Mouse (Mus musculus): ENCODE measurements around the gene Sox11. TPM values are rescaled to one million over a fixed set of nuclear protein-coding genes. Genes with fewer than 3 reads are reported as not detected.

The Sox11 gene
- polyA plus RNA-seq (2015; fragmentation: Nextera tagmentation; extraction: Ambion mirVana), result 13.6 and 13.7 TPM in 2 replicates

GRCm38 (mm10) chr12:27341871-27342690 lies at the start of gene Sox11:
Gene Sox11 (minus strand): TSS chr12:27342574.
- ATAC-seq (replicated peaks; ENCODE audit: insufficient number of reproducible peaks, insufficient read depth, low FRiP score, low read depth), result peak; percentile 25

DNA sequence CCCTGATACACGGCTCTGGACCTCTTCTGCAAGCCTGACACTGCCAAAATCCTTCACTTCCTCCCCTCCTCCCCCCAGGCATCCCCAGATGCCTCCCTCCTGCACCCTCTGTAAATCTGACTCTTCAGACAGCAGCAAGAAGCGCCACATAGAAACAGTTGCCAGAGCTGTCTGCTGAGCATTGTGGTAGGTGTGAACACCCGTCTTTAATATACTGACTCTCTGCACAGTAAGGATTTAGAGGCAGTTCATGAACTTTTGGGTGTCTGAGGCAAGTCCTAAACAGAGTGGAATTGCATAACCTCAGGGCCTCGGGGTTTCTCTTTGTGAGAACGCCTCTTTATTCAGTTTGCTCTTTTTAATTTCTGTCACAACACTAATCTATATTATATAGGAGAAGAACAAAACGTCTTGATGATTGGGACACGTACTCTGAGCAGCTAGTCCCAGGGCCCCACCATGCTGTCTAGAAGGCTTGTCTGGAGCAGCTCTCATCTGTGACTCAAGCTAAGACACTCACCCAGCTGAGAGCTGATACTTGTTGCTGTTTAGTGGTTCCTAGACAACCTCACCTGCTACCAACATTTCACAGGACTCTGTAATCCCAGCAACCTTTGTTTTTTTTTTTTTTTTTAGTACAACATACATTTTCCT lies 49.4 kb upstream of the Sox11 start:
- Histone ChIP-seq H3K9ac (no peak overlapping the region), H3K27me3 (no peaks in the 10 kb centered on the region), H3K4me3 (no peak overlapping the region), H3K27ac (no peak overlapping the region), H3K4me2 (no peak overlapping the region), H3K4me1 (replicated peaks) (peaks cover 8% of the 10 kb centered on the region), H3K36me3 (no peaks in the 10 kb centered on the region), H3K9me3 (replicated peaks) (no peaks in the 10 kb centered on the region)
- ATAC-seq (replicated peaks; ENCODE audit: insufficient number of reproducible peaks, insufficient read depth, low FRiP score, low read depth), result no peak
- 44% methylated on average over 7 of the region's 7 CpGs for WGBS

More at GRCm38 (mm10) chr12:27341871-27342690, at the start of gene Sox11:
- H3K27ac ChIP-seq, result peak within 1 kb of the TSS; percentile 97
- no peaks in the 10 kb centered on the region for H3K27me3 ChIP-seq
- peak within 1 kb of the TSS; percentile 76 for H3K9ac ChIP-seq
- H3K4me1 ChIP-seq (replicated peaks), result peaks cover 5% of the 10 kb centered on the region; the same call in 1 of the 2 replicates
- H3K4me2 ChIP-seq, result peak within 1 kb of the TSS; percentile 97
- no peaks in the 10 kb centered on the region for H3K9me3 ChIP-seq (replicated peaks)
- WGBS, result under 1% methylated on average over 89 of the region's 95 CpGs
- H3K4me3 ChIP-seq, result peak within 1 kb of the TSS; percentile 79
- no peaks in the 10 kb centered on the region for H3K36me3 ChIP-seq

DNA sequence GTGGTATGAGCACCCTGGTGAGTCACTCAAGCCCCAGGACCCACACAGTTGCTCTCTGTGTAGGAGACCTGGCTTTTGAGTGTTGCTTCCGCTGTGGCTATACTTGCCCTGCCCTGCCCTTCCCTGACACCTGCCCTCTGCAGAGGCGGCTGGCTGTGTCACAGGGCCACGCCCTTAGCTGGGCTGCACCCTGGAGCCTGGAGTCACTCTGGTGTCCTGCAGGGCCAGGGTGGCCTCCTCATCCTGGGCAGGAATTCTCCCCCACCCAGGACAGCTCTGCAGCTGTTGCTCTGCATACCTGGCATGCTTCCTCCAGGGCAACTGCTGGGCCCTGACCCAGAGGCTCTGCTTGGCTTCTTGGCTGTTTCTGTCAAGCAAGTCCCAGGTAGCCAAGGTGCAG lies 48.1 kb upstream of the Sox11 start:
- Histone ChIP-seq H3K36me3 (no peaks in the 10 kb centered on the region), H3K4me1 (replicated peaks) (peaks cover 11% of the 10 kb centered on the region), H3K9me3 (replicated peaks) (no peaks in the 10 kb centered on the region), H3K4me2 (no peak overlapping the region), H3K27ac (no peak overlapping the region), H3K4me3 (no peak overlapping the region), H3K9ac (no peak overlapping the region), H3K27me3 (no peaks in the 10 kb centered on the region)
- ATAC-seq (replicated peaks; ENCODE audit: insufficient number of reproducible peaks, insufficient read depth, low FRiP score, low read depth), result 0 out of 2 replicates have a peak, but pooled peaks have one; percentile 31
- 31% methylated on average over 3 of the region's 3 CpGs for WGBS

DNA sequence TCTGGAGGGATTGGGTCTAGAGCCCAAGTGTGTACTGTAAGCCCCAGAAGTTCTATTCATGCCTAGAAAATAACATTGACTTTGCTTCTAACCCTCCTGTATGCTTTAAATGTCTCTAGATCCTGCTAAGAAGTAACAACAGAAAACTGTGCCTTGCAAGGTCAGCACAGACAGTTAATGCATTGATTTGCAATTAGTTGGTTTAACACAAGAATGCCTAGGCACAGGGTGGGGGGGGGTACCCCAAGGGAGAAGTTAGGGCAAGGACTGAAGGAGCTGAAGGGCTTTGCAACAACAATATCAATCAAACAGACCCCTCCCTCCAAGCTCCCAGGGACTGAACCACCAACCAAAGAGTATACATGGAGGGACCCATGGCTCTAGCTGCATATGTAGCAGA lies 47.1 kb upstream of the Sox11 start:
- no peak for ATAC-seq (replicated peaks; ENCODE audit: insufficient number of reproducible peaks, insufficient read depth, low FRiP score, low read depth)
- no peak overlapping the region for H3K4me3 ChIP-seq
- no peaks in the 10 kb centered on the region for H3K27me3 ChIP-seq
- peaks cover 11% of the 10 kb centered on the region for H3K4me1 ChIP-seq (replicated peaks)
- no peak overlapping the region for H3K9ac ChIP-seq
- H3K27ac ChIP-seq, result no peak overlapping the region
- H3K4me2 ChIP-seq, result no peak overlapping the region
- no peaks in the 10 kb centered on the region for H3K36me3 ChIP-seq
- no peaks in the 10 kb centered on the region for H3K9me3 ChIP-seq (replicated peaks)

- no peaks in the 10 kb centered on the region for H3K36me3 ChIP-seq
- no peaks in the 10 kb centered on the region for H3K27me3 ChIP-seq
- no peak overlapping the region for H3K27ac ChIP-seq
- 24% methylated on average over 3 of the region's 3 CpGs for WGBS
- ATAC-seq (replicated peaks; ENCODE audit: insufficient number of reproducible peaks, insufficient read depth, low FRiP score, low read depth), result no peak
- H3K9ac ChIP-seq, result no peak overlapping the region
- H3K4me2 ChIP-seq, result no peak overlapping the region
- no peaks in the 10 kb centered on the region for H3K9me3 ChIP-seq (replicated peaks)
- no peaks in the 10 kb centered on the region for H3K4me1 ChIP-seq (replicated peaks)
- H3K4me3 ChIP-seq, result no peak overlapping the region
Observed at GRCm38 (mm10) chr12:27372505-27372904, 30.1 kb upstream of the Sox11 start.

- Histone ChIP-seq H3K27me3 (no peaks in the 10 kb centered on the region), H3K36me3 (no peaks in the 10 kb centered on the region), H3K4me3 (no peak overlapping the region), H3K4me1 (replicated peaks) (no peaks in the 10 kb centered on the region), H3K9me3 (replicated peaks) (no peaks in the 10 kb centered on the region), H3K27ac (no peak overlapping the region), H3K4me2 (no peak overlapping the region), H3K9ac (no peak overlapping the region)
- ATAC-seq (replicated peaks; ENCODE audit: insufficient number of reproducible peaks, insufficient read depth, low FRiP score, low read depth), result no peak
- 57% methylated on average over 2 of the region's 2 CpGs for WGBS
Observed at GRCm38 (mm10) chr12:27370756-27371155, 28.4 kb upstream of the Sox11 start.

DNA sequence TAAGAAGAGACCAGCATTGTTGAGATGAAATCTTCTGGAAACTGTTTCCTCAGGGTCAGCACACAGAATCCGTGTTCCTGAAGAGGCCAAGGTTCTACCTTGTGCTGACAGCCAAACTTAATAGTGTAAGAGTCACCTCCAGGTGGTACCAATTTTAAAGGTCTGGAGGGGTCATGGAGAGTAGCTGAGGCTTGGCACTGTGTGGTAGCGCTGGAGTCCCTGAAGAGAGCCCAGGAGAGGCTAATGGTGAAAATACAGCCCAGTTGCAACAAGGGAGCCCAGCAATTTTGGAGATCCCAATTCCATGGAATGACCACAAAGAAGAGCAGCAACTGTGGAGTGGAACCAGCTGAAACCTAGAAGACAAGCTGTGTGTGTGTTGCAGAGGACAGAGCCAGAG lies 25.1 kb upstream of the Sox11 start:
- WGBS, result 73% methylated on average over 2 of the region's 2 CpGs
- Histone ChIP-seq H3K4me3 (no peak overlapping the region), H3K27me3 (no peaks in the 10 kb centered on the region), H3K4me1 (replicated peaks) (no peaks in the 10 kb centered on the region), H3K9me3 (replicated peaks) (no peaks in the 10 kb centered on the region), H3K36me3 (no peaks in the 10 kb centered on the region), H3K9ac (no peak overlapping the region), H3K4me2 (no peak overlapping the region), H3K27ac (no peak overlapping the region)
- no peak for ATAC-seq (replicated peaks; ENCODE audit: insufficient number of reproducible peaks, insufficient read depth, low FRiP score, low read depth)

DNA sequence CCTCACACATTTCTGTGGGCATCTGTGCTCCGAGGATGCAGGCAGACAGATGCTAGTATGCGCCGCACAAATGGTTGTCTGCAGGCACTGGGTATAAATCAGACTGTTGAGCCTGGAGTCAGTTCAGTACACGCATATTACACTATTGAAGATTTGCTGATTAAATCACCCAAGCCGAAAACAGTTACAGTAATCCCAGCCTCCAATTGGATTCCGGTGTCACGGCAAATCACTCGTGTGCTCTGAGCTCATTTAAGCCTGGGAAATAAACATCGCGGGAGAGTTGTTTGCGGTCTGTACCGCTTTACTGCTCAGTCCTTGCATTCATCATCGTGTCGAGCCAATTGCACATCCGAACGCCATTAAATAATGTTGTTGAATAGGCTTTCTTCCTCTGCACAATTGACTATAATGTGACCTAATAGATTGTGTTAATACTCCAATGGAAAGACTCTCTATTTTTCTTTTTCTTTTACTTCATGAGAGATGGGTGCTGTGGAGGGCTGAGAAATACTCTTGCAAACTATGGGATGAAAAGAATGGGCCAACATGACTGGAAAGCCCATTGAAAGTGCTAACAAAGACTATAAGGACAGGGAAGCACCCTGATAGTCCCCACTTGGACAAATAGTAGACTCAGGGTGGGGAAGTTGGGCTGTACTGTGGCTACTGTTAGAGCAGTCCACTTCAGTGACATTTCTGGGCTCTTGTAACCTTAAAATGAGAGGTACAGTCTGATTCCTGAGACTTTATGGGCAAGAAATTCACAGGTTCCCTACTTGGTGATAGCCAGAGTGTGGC lies 21.7 kb upstream of the Sox11 start:
- Histone ChIP-seq H3K9me3 (replicated peaks) (no peaks in the 10 kb centered on the region), H3K4me3 (no peak overlapping the region), H3K4me1 (replicated peaks) (no peaks in the 10 kb centered on the region), H3K9ac (no peak overlapping the region), H3K27ac (no peak overlapping the region), H3K27me3 (no peaks in the 10 kb centered on the region), H3K4me2 (no peak overlapping the region), H3K36me3 (no peaks in the 10 kb centered on the region)
- 87% methylated on average over 16 of the region's 16 CpGs for WGBS
- no peak for ATAC-seq (replicated peaks; ENCODE audit: insufficient number of reproducible peaks, insufficient read depth, low FRiP score, low read depth)

GRCm38 (mm10) chr12:27357076-27357637 lies 14.8 kb upstream of the Sox11 start:
- no peaks in the 10 kb centered on the region for H3K36me3 ChIP-seq
- H3K4me2 ChIP-seq, result peak overlapping the region; percentile 54
- H3K4me3 ChIP-seq, result peak overlapping the region; percentile 22
- no peak overlapping the region for H3K27ac ChIP-seq
- peaks cover 11% of the 10 kb centered on the region for H3K4me1 ChIP-seq (replicated peaks)
- no peaks in the 10 kb centered on the region for H3K9me3 ChIP-seq (replicated peaks)
- H3K9ac ChIP-seq, result peak overlapping the region; percentile 40
- ATAC-seq (replicated peaks; ENCODE audit: insufficient number of reproducible peaks, insufficient read depth, low FRiP score, low read depth), result peak; percentile 50; the same call in 1 of the 2 replicates
- 21% methylated on average over 12 of the region's 12 CpGs for whole genome bisulfite sequencing
- no peaks in the 10 kb centered on the region for H3K27me3 ChIP-seq

GRCm38 (mm10) chr12:27356571-27356970 lies 14.2 kb upstream of the Sox11 start:
- Histone ChIP-seq H3K36me3 (no peaks in the 10 kb centered on the region), H3K4me2 (peak overlapping the region; percentile 54), H3K27ac (no peak overlapping the region), H3K9ac (no peak overlapping the region), H3K27me3 (no peaks in the 10 kb centered on the region), H3K4me1 (replicated peaks) (peaks cover 11% of the 10 kb centered on the region), H3K9me3 (replicated peaks) (no peaks in the 10 kb centered on the region), H3K4me3 (no peak overlapping the region)
- 68% methylated on average over 5 of the region's 5 CpGs for WGBS
- ATAC-seq (replicated peaks; ENCODE audit: insufficient number of reproducible peaks, insufficient read depth, low FRiP score, low read depth), result no peak
